Mouse (Mus musculus): ENCODE data around the gene Cdc14a. TPM values are rescaled to one million over a fixed set of nuclear protein-coding genes. Genes with fewer than 3 reads are reported as not detected.
"Not testable (repeated sequence)": the region's sequence is repeated elsewhere in the genome, so short reads cannot be mapped to it uniquely, and the experiment has no call there.

The Cdc14a gene
- polyA plus RNA-seq, 1 experiment from 2014 or later = 3.5 TPM

- H3K4me2 ChIP-seq = no peak overlapping the region
- H3K4me3 ChIP-seq (replicated peaks) = no peak overlapping the region
- no peaks in the 10 kb centered on the region for H3K27me3 ChIP-seq (replicated peaks)
- no peak overlapping the region for H3K27ac ChIP-seq (replicated peaks)
- H3K36me3 ChIP-seq = no peaks in the 10 kb centered on the region
- 89% methylated on average over 5 of the region's 5 CpGs for WGBS
- no peaks in the 10 kb centered on the region for H3K4me1 ChIP-seq
- no peak overlapping the region for H3K9ac ChIP-seq (replicated peaks)
- ATAC-seq (ENCODE audit: low FRiP score) = no peak
- no peaks in the 10 kb centered on the region for H3K9me3 ChIP-seq (replicated peaks)
Measured at GRCm38 (mm10) chr3:116361101-116361500, 62.7 kb downstream of the Cdc14a start.

GRCm38 (mm10) chr3:116357866-116358265 is 66.0 kb downstream of the Cdc14a start:
- H3K4me1 ChIP-seq = no peaks in the 10 kb centered on the region
- no peak overlapping the region for H3K9ac ChIP-seq (replicated peaks)
- no peak for ATAC-seq (ENCODE audit: low FRiP score)
- no peak overlapping the region for H3K4me2 ChIP-seq
- no peaks in the 10 kb centered on the region for H3K27me3 ChIP-seq (replicated peaks)
- H3K36me3 ChIP-seq = no peaks in the 10 kb centered on the region
- WGBS = 88% methylated on average over 7 of the region's 7 CpGs
- H3K4me3 ChIP-seq (replicated peaks) = no peak overlapping the region
- no peak overlapping the region for H3K27ac ChIP-seq (replicated peaks)
- H3K9me3 ChIP-seq (replicated peaks) = no peaks in the 10 kb centered on the region

DNA sequence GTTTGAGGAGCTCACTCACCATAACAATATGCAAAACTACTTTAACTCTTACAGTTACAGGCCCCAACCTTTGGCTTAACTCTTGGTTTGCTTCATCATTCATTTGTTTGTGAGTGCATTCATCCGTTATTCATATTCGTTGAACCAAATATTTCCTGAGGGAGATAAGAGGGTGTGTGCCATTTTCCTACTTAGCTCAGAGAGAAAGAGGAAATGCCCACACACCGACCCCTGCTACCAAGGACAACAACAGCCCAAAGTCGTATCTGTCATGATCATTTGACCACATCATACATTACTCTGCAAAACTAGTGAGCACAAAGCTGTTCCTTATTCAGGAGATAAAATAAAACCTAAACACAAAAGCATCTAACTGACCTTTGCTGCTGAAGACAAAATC is 66.7 kb downstream of the Cdc14a start:
- H3K27me3 ChIP-seq (replicated peaks) = no peaks in the 10 kb centered on the region
- no peak overlapping the region for H3K27ac ChIP-seq (replicated peaks)
- no peak overlapping the region for H3K4me2 ChIP-seq
- H3K9ac ChIP-seq (replicated peaks) = no peak overlapping the region
- WGBS = 85% methylated on average over 4 of the region's 4 CpGs
- no peaks in the 10 kb centered on the region for H3K36me3 ChIP-seq
- no peak overlapping the region for H3K4me3 ChIP-seq (replicated peaks)
- no peaks in the 10 kb centered on the region for H3K4me1 ChIP-seq
- H3K9me3 ChIP-seq (replicated peaks) = no peaks in the 10 kb centered on the region
- no peak for ATAC-seq (ENCODE audit: low FRiP score)

DNA sequence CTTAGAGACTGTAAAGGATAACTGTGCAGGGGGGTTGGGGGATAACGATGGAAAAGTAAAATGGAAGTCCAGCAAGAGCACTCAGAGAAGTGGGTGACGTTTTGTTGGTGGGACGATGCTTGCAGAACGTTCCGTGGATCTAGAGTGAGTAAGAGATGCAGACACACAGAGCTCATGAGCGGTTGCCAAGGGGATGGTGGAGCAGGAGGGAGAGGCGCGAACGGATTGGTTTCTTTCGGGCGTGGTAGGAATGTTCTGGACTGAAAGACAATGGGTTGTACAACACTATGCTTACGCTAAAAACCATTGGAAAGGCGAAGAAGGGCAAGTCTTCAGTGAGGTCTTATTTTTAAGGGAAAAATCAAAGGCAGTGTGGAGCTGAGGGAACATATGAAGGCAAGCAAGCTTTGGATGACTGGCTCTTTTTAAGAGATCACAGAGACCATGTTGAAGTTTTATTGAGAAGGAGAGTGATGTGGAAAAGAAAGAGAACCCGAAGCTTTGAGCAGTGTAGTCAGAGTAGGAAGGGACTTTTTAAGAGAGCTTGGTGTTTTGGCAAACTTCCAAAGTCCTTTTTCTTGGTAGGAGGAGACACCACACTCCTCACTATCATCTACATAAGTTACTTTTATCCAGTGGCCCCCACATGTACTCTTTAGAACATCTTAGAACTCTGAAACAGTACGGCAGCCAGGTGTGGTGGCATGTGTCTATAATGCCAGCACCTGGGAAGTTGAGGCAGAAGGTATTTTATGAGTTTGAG is 68.6 kb downstream of the Cdc14a start:
- no peak for ATAC-seq (ENCODE audit: low FRiP score)
- Histone ChIP-seq H3K27me3 (replicated peaks) (no peaks in the 10 kb centered on the region), H3K4me1 (no peaks in the 10 kb centered on the region), H3K27ac (replicated peaks) (no peak overlapping the region), H3K9ac (replicated peaks) (no peak overlapping the region), H3K4me2 (no peak overlapping the region), H3K36me3 (no peaks in the 10 kb centered on the region), H3K4me3 (replicated peaks) (no peak overlapping the region), H3K9me3 (replicated peaks) (no peaks in the 10 kb centered on the region)
- 90% methylated on average over 15 of the region's 15 CpGs for WGBS

DNA sequence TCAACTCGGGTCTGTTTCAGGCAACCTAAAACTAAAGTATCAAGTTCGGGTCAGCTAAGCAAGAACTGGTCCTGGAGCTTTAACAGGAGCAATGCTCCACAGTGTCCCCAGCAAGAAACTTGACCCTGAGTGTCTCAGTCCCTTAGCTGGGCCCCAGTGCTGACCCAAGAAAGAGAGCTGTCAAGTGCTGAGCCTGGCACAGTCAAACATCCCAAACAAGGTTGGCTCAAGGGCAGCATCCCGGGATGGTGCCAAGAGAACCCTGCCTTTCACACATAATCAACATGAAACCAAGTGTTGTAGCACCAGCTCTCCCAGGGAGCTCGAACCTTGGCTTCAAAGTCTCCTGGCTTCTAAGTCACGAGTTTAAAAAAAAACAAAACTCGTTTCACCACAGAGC is 71.3 kb downstream of the Cdc14a start:
- Histone ChIP-seq H3K9ac (replicated peaks) (no peak overlapping the region), H3K27ac (replicated peaks) (no peak overlapping the region), H3K4me1 (0 out of 2 replicates have a peak, but pooled peaks cover 5% of the 10 kb centered on the region), H3K4me3 (replicated peaks) (no peak overlapping the region), H3K27me3 (replicated peaks) (no peaks in the 10 kb centered on the region), H3K4me2 (no peak overlapping the region), H3K9me3 (replicated peaks) (no peaks in the 10 kb centered on the region), H3K36me3 (no peaks in the 10 kb centered on the region)
- WGBS = 80% methylated on average over 6 of the region's 6 CpGs
- no peak for ATAC-seq (ENCODE audit: low FRiP score)

DNA sequence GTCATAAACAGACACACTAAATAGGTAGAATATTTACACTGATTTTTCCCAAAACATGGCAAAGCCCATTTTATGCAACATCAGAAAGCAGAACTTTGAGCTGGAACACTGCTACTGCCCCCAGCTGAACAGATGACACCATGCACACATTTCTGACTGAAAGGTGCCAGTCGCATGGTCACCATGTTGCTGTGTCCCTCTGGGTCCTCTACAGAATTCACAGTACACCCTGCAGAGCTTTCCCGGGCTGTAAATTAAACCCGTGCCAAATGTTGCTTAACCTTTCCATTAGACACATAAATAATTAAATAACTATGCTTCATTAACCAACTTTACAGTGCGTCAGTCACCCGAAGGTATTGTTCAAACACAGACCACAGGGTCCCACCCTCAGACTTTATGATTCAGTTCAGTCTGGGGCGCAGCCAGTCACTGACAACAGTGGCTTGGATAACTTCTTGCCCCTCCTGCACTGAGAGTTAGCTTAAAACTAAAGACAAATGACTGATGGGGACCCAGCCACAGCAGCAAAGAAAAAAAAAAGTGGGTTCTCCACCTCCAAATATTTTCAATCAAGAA is 73.4 kb downstream of the Cdc14a start:
- H3K9me3 ChIP-seq (replicated peaks) = no peaks in the 10 kb centered on the region
- H3K4me3 ChIP-seq (replicated peaks) = no peak overlapping the region
- no peak overlapping the region for H3K9ac ChIP-seq (replicated peaks)
- ATAC-seq (ENCODE audit: low FRiP score) = no peak
- no peaks in the 10 kb centered on the region for H3K36me3 ChIP-seq
- no peak overlapping the region for H3K27ac ChIP-seq (replicated peaks)
- H3K27me3 ChIP-seq (replicated peaks) = no peaks in the 10 kb centered on the region
- H3K4me2 ChIP-seq = no peak overlapping the region
- 0 out of 2 replicates have a peak, but pooled peaks cover 5% of the 10 kb centered on the region for H3K4me1 ChIP-seq
- WGBS = 27% methylated on average over 6 of the region's 6 CpGs

DNA sequence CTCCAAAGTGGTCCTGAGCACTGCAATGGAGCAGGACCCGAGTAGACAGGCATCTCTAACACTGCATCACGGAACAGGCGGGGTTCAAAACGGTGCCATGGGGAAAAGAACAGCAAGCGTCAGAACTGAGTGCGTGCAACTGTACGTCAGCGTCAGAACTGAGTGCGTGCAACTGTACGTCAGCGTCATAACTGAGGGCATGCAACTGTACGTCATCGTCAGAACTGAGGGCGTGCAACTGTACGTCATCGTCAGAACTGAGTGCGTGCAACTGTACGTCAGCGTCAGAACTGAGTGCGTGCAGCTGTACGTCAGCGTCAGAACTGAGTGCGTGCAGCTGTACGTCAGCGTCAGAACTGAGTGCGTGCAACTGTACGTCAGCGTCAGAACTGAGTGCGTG is 76.3 kb downstream of the Cdc14a start:
- 95% methylated on average over 29 of the region's 29 CpGs for WGBS

GRCm38 (mm10) chr3:116345245-116345644 is 78.6 kb downstream of the Cdc14a start:
- Histone ChIP-seq H3K9ac (replicated peaks) (no peak overlapping the region), H3K4me3 (replicated peaks) (no peak overlapping the region), H3K27ac (replicated peaks) (no peak overlapping the region), H3K27me3 (replicated peaks) (no peaks in the 10 kb centered on the region), H3K9me3 (replicated peaks) (no peaks in the 10 kb centered on the region), H3K36me3 (no peaks in the 10 kb centered on the region), H3K4me2 (no peak overlapping the region), H3K4me1 (0 out of 2 replicates have a peak, but pooled peaks cover 10% of the 10 kb centered on the region)
- 48% methylated on average over 11 of the region's 11 CpGs for WGBS
- no peak for ATAC-seq (ENCODE audit: low FRiP score)

More for the DNA sequence above, 76.3 kb downstream of the Cdc14a start:
- not testable (repeated sequence) for ATAC-seq (ENCODE audit: low FRiP score); H3K27ac ChIP-seq (replicated peaks); H3K9me3 ChIP-seq (replicated peaks); H3K36me3 ChIP-seq; H3K9ac ChIP-seq (replicated peaks); H3K4me1 ChIP-seq; H3K4me3 ChIP-seq (replicated peaks); H3K4me2 ChIP-seq; H3K27me3 ChIP-seq (replicated peaks)

DNA sequence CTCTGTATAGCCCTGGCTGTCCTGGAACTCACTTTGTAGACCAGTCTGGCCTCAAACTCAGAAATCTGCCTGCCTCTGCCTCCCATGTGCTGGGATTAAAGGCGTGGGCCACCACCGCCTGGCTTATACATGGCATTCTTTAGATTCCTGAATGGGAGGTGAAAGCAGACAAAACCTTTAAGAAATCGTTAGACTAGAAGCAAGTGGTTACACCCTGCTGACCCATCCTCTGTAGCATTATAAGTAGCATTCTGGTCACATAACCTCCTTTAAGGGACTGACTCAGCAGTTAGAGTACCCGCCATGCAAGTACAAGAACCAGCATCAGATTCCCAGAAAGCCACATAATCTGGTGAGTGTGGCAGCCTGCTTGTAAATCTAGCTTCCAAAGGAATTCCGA is 81.6 kb downstream of the Cdc14a start:
- no peak overlapping the region for H3K4me2 ChIP-seq
- no peaks in the 10 kb centered on the region for H3K27me3 ChIP-seq (replicated peaks)
- no peak for ATAC-seq (ENCODE audit: low FRiP score)
- no peak overlapping the region for H3K27ac ChIP-seq (replicated peaks)
- WGBS = 79% methylated on average over 5 of the region's 5 CpGs
- H3K4me3 ChIP-seq (replicated peaks) = no peak overlapping the region
- H3K4me1 ChIP-seq = 0 out of 2 replicates have a peak, but pooled peaks cover 5% of the 10 kb centered on the region
- H3K9me3 ChIP-seq (replicated peaks) = no peaks in the 10 kb centered on the region
- no peaks in the 10 kb centered on the region for H3K36me3 ChIP-seq
- H3K9ac ChIP-seq (replicated peaks) = no peak overlapping the region

DNA sequence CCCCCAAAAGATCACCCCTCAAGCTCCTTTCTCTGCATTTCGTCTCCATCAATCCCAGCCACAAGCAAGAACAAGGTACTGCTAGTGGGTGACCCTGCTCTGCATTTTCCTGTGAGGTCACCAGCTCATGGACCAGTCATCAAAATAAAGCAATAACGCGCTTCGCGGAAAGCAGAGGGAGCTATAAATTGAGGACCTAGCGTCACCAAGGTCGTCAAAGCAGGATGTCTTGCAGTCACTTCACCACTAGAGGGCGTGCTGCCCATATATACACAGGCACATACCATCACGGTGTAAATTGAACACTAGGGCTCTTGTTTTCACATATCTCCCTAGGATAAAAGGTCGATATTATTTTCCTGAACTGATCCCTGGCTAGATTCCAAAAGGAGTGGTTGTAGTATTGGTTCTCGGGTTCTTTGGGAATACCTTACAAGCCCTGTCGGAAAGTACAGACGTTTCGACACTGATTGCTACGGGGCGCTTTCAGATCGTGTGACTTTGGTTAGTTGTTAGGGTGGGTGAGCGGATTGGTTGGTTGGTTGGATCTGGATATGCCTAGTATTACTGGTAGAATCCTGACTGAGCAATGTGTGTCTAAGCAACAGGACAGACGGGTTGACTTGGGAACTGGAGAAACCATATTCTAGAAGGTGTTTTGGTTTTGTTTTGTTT is 82.7 kb downstream of the Cdc14a start:
- H3K9me3 ChIP-seq (replicated peaks) = no peaks in the 10 kb centered on the region
- ATAC-seq (ENCODE audit: low FRiP score) = peak; percentile 89
- H3K4me2 ChIP-seq = peak overlapping the region; percentile 50
- H3K4me1 ChIP-seq = 0 out of 2 replicates have a peak, but pooled peaks cover 5% of the 10 kb centered on the region
- no peak overlapping the region for H3K9ac ChIP-seq (replicated peaks)
- 40% methylated on average over 19 of the region's 19 CpGs for WGBS
- H3K27me3 ChIP-seq (replicated peaks) = no peaks in the 10 kb centered on the region
- peak overlapping the region; percentile 20 for H3K4me3 ChIP-seq (replicated peaks)
- H3K27ac ChIP-seq (replicated peaks) = no peak overlapping the region
- no peaks in the 10 kb centered on the region for H3K36me3 ChIP-seq

DNA sequence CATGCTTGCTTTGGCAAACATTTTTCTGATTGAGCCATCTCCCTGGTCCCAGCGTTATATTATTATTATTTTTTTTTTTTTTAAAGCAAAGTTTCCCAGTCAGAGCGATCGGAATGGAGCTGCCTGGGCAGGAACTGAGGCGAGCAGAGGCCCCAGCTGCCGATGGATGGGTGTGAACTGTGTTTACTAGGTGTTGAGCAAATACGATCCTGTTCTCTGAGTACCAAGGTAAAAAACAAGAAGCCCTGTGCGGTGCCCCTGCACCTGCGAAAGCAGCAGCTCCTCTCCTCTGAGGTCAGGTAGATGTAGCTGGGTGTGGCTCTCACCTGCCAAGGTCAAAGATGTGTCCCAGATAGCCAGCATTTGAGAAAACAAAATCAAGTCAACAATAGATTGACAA is 83.6 kb downstream of the Cdc14a start:
- H3K4me3 ChIP-seq (replicated peaks) = no peak overlapping the region
- ATAC-seq (ENCODE audit: low FRiP score) = no peak
- H3K9ac ChIP-seq (replicated peaks) = no peak overlapping the region
- H3K36me3 ChIP-seq = no peaks in the 10 kb centered on the region
- no peaks in the 10 kb centered on the region for H3K9me3 ChIP-seq (replicated peaks)
- H3K27ac ChIP-seq (replicated peaks) = no peak overlapping the region
- WGBS = 87% methylated on average over 8 of the region's 8 CpGs
- H3K27me3 ChIP-seq (replicated peaks) = no peaks in the 10 kb centered on the region
- no peak overlapping the region for H3K4me2 ChIP-seq
- H3K4me1 ChIP-seq = 0 out of 2 replicates have a peak, but pooled peaks cover 5% of the 10 kb centered on the region

- no peak for ATAC-seq (ENCODE audit: low FRiP score)
- no peak overlapping the region for H3K4me2 ChIP-seq
- H3K27me3 ChIP-seq (replicated peaks) = no peaks in the 10 kb centered on the region
- H3K4me1 ChIP-seq = 0 out of 2 replicates have a peak, but pooled peaks cover 3% of the 10 kb centered on the region
- H3K9ac ChIP-seq (replicated peaks) = no peak overlapping the region
- no peak overlapping the region for H3K27ac ChIP-seq (replicated peaks)
- 58% methylated on average over 6 of the region's 6 CpGs for WGBS
- H3K4me3 ChIP-seq (replicated peaks) = no peak overlapping the region
- H3K9me3 ChIP-seq (replicated peaks) = no peaks in the 10 kb centered on the region
- H3K36me3 ChIP-seq = no peaks in the 10 kb centered on the region
Measured at GRCm38 (mm10) chr3:116338616-116339015, 85.2 kb downstream of the Cdc14a start.
